8 mouse cellular contexts compared by ENCODE assay signal in genomic region chr10:100588932-100589388, GRCm38 (mm10). TPM values are rescaled to one million over a fixed set of nuclear protein-coding genes. Genes with fewer than 3 reads are reported as not detected.
A peak's percentile ranks its signal among the peaks of the same experiment; 100 is the strongest.
DNase-seq lines count a peak whose midpoint lies in the region; ATAC-seq lines count a peak whose summit lies in the region.

No protein-coding gene starts in this region.

- 0% methylated on average over 31 of the region's 31 CpGs for WGBS in hindbrain, embryonic 16.5 days

- peak overlapping the region; percentile 87 for H3K4me2 ChIP-seq in hindbrain, embryonic 16.5 days (ENCODE audit: low read length)

- H3K4me3 ChIP-seq in hindbrain, embryonic 16.5 days (ENCODE audit: low read length): peak overlapping the region; percentile 91

- no peaks in the 10 kb centered on the region for H3K27me3 ChIP-seq in hindbrain, embryonic 16.5 days (replicated peaks; ENCODE audit: control insufficient read depth, insufficient read depth, low read length)

- H3K9me3 ChIP-seq in hindbrain, embryonic 16.5 days (ENCODE audit: control insufficient read depth, low read length): no peaks in the 10 kb centered on the region

- DNase-seq in ZHBTc4 (ENCODE audit: low read depth, low spot score): peak; percentile 91
- peak; percentile 76 to 91 for DNase-seq in cerebellum, postnatal 4 days (ENCODE audit: low spot score in 2 of 2)
- DNase-seq in gastrocnemius, adult 18-20 months (ENCODE audit: low spot score): peak; percentile 91
- peak; percentile 80 for DNase-seq in left cerebral cortex, adult 11 months (ENCODE audit: low spot score)
- DNase-seq in lung, postnatal 36 days: peak; percentile 95
- peak; percentile 96 for DNase-seq in retina, embryonic 14.5 days (ENCODE audit: low spot score)
- DNase-seq in thymus, postnatal 36 days: peak; percentile 85 to 87

- H3K4me1 ChIP-seq in hindbrain, embryonic 16.5 days (ENCODE audit: control insufficient read depth, insufficient read depth, low read depth, low read length): peaks cover 6% of the 10 kb centered on the region; the same call in 1 of the 2 replicates

- H3K27ac ChIP-seq in hindbrain, embryonic 16.5 days (ENCODE audit: low read depth, low read length): peak overlapping the region; percentile 89

- H3K36me3 ChIP-seq in hindbrain, embryonic 16.5 days (ENCODE audit: control insufficient read depth, insufficient read depth, low read length): no peaks in the 10 kb centered on the region

- ATAC-seq in hindbrain, embryonic 16.5 days: peak; percentile 99

- H3K9ac ChIP-seq in hindbrain, embryonic 16.5 days (ENCODE audit: low read depth, low read length): peak overlapping the region; percentile 89

RNA-seq across cellular contexts. Expression of gene 4930430F08Rik, which starts 1.3 kb away (rescaled TPM):
- 10 to 100 TPM in 1 of 2 experiments, 1 to 10 TPM in 1; 9.9 to 10.6 TPM for total RNA-seq in gastrocnemius, adult 18-20 months (2021)
- 14.4 and 17.8 TPM in 2 replicates for polyA plus RNA-seq in hindbrain, embryonic 16.5 days (2015; fragmentation: Nextera tagmentation; extraction: Ambion mirVana)

RNA-seq across cellular contexts. Expression of gene 1700017N19Rik, which starts 1.3 kb away (rescaled TPM):
- not detected for total RNA-seq in gastrocnemius, adult 18-20 months (2021)
- 0.19 TPM in 1 of 2 replicates, not detected in the other for polyA plus RNA-seq in hindbrain, embryonic 16.5 days (2015; fragmentation: Nextera tagmentation; extraction: Ambion mirVana)

Comparison
In these comparisons a context has a peak if more than half of its experiments do, and no peak if none do; other contexts are left out.
1. Peak in every context shown above with its lines: DNase-seq, ATAC-seq, H3K4me3 ChIP-seq and H3K27ac ChIP-seq.